Mouse (Mus musculus) cerebellum, adult 2 months (tissue): ENCODE measurements at regions not wholly inside any gene's neighbourhood (a gene's known extent, or its start where the extent isn't known, plus 50 kb on each side); places are given as distances from the start of the nearest gene placed in this dataset.

Source experiments
- DNase-seq, 2 experiments: peaks; one replicate each; pipeline ENCODE4 v3.0.0; 2021
- H3K27ac ChIP-seq: fragments of 200-500 bp; 2 replicates; pipeline ENCODE4 v1.5.1; 2012; ENCODE audit warnings: low read length, control low read depth, inconsistent platforms; ENCODE audit not compliant: insufficient read depth
- H3K27me3 ChIP-seq: fragments of 200-500 bp; 2 replicates; pipeline ENCODE4 v1.6.1; 2012; ENCODE audit warnings: inconsistent platforms, mild to moderate bottlenecking, low read length, moderate library complexity; ENCODE audit not compliant: control insufficient read depth, insufficient read depth
- H3K4me1 ChIP-seq: fragments of 200-500 bp; 2 replicates; pipeline ENCODE4 v1.6.1; 2011; ENCODE audit warnings: low read length; ENCODE audit not compliant: control insufficient read depth, insufficient read depth
- H3K4me3 ChIP-seq: fragments of 200-500 bp; replicated peaks from 2 replicates; pipeline ENCODE3; 2011; ENCODE audit warnings: mild to moderate bottlenecking, low read depth, low read length, control low read depth; ENCODE audit not compliant: insufficient read depth
- CTCF ChIP-seq: fragments of 200-500 bp; IDR thresholded peaks from 2 replicates; pipeline ENCODE4 v1.5.1; 2011; ENCODE audit warnings: low read depth, mild to moderate bottlenecking, control low read depth, low read length, moderate library complexity, borderline replicate concordance; ENCODE audit not compliant: insufficient read depth
- POLR2A ChIP-seq: fragments of 200-500 bp; IDR thresholded peaks from 2 replicates; pipeline ENCODE4 v1.6.1; 2011; ENCODE audit warnings: low read length, control low read depth, borderline replicate concordance; ENCODE audit not compliant: insufficient read depth
- WGBS: fragments of 180-500 bp; shearing (Covaris S2); methylation state at CpG from one replicate; pipeline ENCODE4 v1.1.7; 2018; 5-methylcytosine and 5-hydroxymethylcytosine counted together

DNA sequence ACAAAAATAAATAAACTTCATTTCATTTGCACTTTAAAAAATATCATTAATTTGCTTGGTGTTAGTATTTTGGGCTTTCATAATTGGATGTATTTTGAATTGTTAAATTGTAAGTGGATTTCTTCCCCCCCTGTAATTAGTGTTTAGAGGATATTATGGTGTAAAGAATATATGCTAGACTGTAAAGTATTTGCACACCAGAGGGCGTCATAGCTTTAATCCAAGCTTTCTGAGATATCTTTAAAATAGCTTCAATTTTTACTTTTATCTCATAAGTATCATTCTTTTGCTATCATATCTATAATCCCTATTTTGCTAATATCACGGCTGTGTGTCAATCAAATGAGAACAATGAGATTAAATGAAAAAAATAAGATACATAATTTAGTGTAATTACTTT, 942.4 kb downstream of the Gbe1 start:
- WGBS, result 76% methylated on average over 2 of the region's 2 CpGs
- no peak overlapping the region for H3K4me3 ChIP-seq
- no peaks in the 10 kb centered on the region for H3K4me1 ChIP-seq
- no peak for TF ChIP-seq CTCF
- no peak for TF ChIP-seq POLR2A
- H3K27me3 ChIP-seq, result no peaks in the 10 kb centered on the region
- H3K27ac ChIP-seq, result no peak overlapping the region
- no peak for DNase-seq

DNA sequence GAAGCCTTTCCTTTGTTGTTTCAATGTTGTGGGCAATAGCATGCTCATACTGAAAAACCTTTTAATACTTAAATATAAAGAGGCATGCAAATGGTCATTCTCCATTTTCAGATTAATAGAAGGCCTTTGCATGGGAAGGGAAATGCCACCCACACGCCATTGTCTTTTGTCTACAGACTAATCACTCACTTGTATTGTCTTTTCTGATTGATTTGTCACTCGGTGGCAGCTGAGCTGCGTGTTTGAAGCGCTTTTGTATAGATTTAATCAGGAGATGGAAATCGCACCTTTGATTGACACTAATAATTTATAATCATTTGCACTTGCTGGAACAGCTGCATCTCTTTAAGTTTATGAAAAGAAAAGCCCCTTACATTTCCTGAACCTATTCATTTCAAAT, 953.4 kb downstream of the Gbe1 start:
- DNase-seq, result no peak
- TF ChIP-seq CTCF (no peak), POLR2A (no peak)
- Histone ChIP-seq H3K27me3 (no peaks in the 10 kb centered on the region), H3K4me1 (no peaks in the 10 kb centered on the region), H3K4me3 (no peak overlapping the region), H3K27ac (no peak overlapping the region)
- WGBS, result 17% methylated on average over 5 of the region's 5 CpGs
